Mouse (Mus musculus) limb, embryonic 12.5 days (tissue): Measurements from ENCODE around the gene Zfp597. TPM values are rescaled to one million over a fixed set of nuclear protein-coding genes. Genes with fewer than 3 reads are reported as not detected.
"Not testable (repeated sequence)": the region's sequence is repeated elsewhere in the genome, so short reads cannot be mapped to it uniquely, and the experiment has no call there.

ENCODE experiments used
- ATAC-seq: fragments of 200-750 bp; cut with Nextera tagmentation; 2 replicates; pipeline ENCODE4 v1.8.0; 2017; ENCODE audit warnings: low read depth, moderate TSS enrichment; ENCODE audit not compliant: insufficient number of reproducible peaks, insufficient read depth, low FRiP score, low TSS enrichment
- H3K27ac ChIP-seq: fragments of 300-500 bp; sonication (generic); 2 replicates; pipeline ENCODE4 v1.5.1; 2016; ENCODE audit warnings: mild to moderate bottlenecking, moderate library complexity
- H3K27me3 ChIP-seq: fragments of 300-500 bp; sonication (generic); 2 replicates; pipeline ENCODE4 v1.6.1; 2016; ENCODE audit warnings: mild to moderate bottlenecking, moderate library complexity
- H3K36me3 ChIP-seq: fragments of 300-500 bp; sonication (generic); 2 replicates; pipeline ENCODE4 v1.6.1; 2016; ENCODE audit warnings: mild to moderate bottlenecking, moderate library complexity
- H3K4me1 ChIP-seq: fragments of 300-500 bp; sonication (generic); replicated peaks from 2 replicates; pipeline ENCODE4 v1.6.1; 2016
- H3K4me2 ChIP-seq: fragments of 300-500 bp; sonication (generic); 2 replicates; pipeline ENCODE4 v1.6.1; 2016; ENCODE audit warnings: mild to moderate bottlenecking, moderate library complexity
- H3K4me3 ChIP-seq: fragments of 300-500 bp; sonication (generic); replicated peaks from 2 replicates; pipeline ENCODE4 v1.5.1; 2016; ENCODE audit warnings: mild to moderate bottlenecking
- H3K9ac ChIP-seq: fragments of 300-500 bp; sonication (generic); replicated peaks from 2 replicates; pipeline ENCODE4 v1.6.1; 2016; ENCODE audit warnings: mild to moderate bottlenecking, moderate library complexity
- H3K9me3 ChIP-seq: fragments of 300-500 bp; sonication (generic); 2 replicates; pipeline ENCODE4 v1.6.1; 2016; ENCODE audit warnings: mild to moderate bottlenecking, moderate library complexity
- WGBS: fragments of 180-500 bp; shearing (Covaris S2); methylation state at CpG from one replicate; pipeline ENCODE4 v1.1.7; 2016; 5-methylcytosine and 5-hydroxymethylcytosine counted together
- polyA plus RNA-seq: library from polyadenylated mRNA; unstranded; fragments of >200 nt; fragmentation: Nextera tagmentation; extraction: Ambion mirVana; gene quantifications from 2 replicates; pipeline ENCODE4 v1.2.1, GENCODE M21; 2016

Zfp597 gene
- polyA plus RNA-seq, 1 experiment from 2014 or later = 5.6 TPM

DNA sequence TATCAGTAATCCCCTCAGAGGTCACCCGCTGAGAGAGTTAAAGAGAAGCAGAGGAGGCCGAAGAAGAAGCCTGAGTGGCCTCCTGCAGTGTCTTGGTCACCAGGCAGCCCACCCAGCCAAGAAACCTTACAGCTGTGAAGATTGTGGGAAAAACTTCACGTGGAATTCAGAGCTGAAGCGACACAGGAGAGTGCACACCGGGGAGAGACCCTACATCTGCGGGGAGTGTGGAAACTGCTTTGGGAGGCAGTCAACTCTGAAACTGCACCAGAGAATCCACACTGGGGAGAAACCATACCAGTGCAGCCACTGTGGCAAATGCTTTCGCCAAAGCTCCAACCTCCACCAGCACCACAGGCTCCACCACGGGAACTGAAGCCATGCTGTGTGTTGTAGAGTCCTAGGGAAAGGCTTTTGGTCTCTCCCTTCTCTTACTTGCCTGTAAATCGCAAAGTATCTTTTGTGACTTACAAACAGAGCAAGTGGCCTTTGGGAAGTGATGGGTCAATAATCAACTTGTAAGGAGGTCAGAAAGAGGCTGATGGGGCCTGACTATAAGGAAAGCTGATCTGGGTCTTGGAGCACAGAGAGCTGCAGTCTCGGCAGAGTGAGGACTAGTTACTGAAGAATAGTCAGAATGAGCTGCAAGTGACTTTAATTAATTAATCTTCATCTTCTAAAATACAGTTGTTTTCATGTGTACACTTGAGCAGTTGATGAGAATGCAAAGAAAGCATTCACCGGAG, 29.8 kb downstream of the Zfp597 start:
- WGBS = 71% methylated on average over 11 of the region's 11 CpGs
- H3K4me1 ChIP-seq = no peaks in the 10 kb centered on the region
- no peak overlapping the region for H3K9ac ChIP-seq
- H3K36me3 ChIP-seq = no peaks in the 10 kb centered on the region
- no peaks in the 10 kb centered on the region for H3K27me3 ChIP-seq
- H3K27ac ChIP-seq = no peak overlapping the region
- ATAC-seq = no peak
- H3K4me3 ChIP-seq = no peak overlapping the region
- no peaks in the 10 kb centered on the region for H3K9me3 ChIP-seq
- H3K4me2 ChIP-seq = no peak overlapping the region

DNA sequence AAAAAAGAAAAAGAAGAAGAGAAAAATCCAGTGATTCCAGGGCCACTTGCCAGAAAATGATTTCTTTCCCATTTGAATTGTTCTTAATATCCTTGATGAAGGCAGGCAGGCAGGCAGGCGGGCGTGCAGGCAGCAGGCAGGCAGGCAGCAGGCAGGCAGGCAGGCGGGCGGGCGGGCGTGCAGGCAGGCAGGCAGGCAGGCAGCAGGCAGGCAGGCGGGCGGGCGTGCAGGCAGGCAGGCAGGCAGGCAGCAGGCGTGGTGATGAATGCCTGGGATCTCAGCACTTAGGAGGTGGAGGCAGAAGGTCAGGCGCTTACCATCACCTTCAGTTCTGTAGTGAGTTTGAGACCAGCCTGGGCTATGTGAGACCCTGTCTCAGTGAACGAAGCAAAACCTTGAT, 31.8 kb downstream of the Zfp597 start:
- no peak overlapping the region for H3K27ac ChIP-seq
- H3K9me3 ChIP-seq = no peaks in the 10 kb centered on the region
- no peaks in the 10 kb centered on the region; the same call in 1 of the 2 replicates for H3K4me1 ChIP-seq
- H3K4me2 ChIP-seq = no peak overlapping the region; the same call in 1 of the 2 replicates
- H3K9ac ChIP-seq = no peak overlapping the region
- H3K36me3 ChIP-seq = no peaks in the 10 kb centered on the region
- H3K4me3 ChIP-seq = no peak overlapping the region
- 18% methylated on average over 12 of the region's 12 CpGs for WGBS
- H3K27me3 ChIP-seq = no peaks in the 10 kb centered on the region
- no peak for ATAC-seq

DNA sequence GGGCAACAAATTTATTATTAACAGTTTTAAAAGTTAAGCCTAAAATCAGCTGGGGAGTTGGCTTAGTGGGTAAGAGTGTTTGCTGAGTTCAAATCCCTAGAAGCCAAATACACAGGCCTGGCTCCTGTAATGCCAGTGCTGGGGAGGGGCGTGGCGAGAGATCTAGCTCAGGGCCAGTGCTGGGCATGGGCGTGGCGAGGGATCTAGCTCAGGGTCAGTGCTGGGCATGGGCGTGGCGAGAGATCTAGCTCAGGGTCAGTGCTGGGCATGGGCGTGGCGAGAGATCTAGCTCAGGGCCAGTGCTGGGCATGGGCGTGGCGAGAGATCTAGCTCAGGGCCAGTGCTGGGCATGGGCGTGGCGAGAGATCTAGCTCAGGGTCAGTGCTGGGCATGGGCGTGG, 33.1 kb downstream of the Zfp597 start:
- not testable (repeated sequence) for ATAC-seq

DNA sequence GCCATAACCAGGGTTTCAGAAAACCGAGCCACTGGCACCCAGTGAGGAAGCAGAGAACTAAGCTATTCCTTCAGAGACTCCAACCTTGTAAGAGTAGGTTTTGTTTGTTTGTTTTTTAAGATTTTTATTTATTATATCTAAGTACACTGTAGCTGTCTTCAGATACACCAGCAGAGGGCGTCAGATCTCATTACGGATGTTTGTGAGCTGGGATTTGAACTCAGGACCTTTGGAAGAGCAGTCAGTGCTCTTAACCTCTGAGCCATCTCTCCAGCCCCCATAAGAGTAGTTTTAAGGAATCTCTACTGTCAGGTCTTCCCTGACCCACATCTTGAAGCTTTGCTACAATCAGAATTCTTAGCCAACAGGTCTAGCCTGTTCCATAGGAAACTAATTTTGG, 35.9 kb downstream of the Zfp597 start:
- Histone ChIP-seq H3K4me2 (no peak overlapping the region), H3K9me3 (no peaks in the 10 kb centered on the region), H3K9ac (no peak overlapping the region), H3K27ac (no peak overlapping the region), H3K4me1 (no peaks in the 10 kb centered on the region; the same call in 1 of the 2 replicates), H3K4me3 (no peak overlapping the region), H3K27me3 (no peaks in the 10 kb centered on the region), H3K36me3 (no peaks in the 10 kb centered on the region)
- ATAC-seq = no peak
- 77% methylated on average over 3 of the region's 3 CpGs for WGBS

More for the DNA sequence above, 33.1 kb downstream of the Zfp597 start:
- H3K9me3 ChIP-seq, H3K9ac ChIP-seq, H3K27me3 ChIP-seq, H3K4me3 ChIP-seq, H3K27ac ChIP-seq, H3K4me1 ChIP-seq, H3K36me3 ChIP-seq, H3K4me2 ChIP-seq: not testable (repeated sequence)
- 84% methylated on average over 13 of the region's 13 CpGs for WGBS

DNA sequence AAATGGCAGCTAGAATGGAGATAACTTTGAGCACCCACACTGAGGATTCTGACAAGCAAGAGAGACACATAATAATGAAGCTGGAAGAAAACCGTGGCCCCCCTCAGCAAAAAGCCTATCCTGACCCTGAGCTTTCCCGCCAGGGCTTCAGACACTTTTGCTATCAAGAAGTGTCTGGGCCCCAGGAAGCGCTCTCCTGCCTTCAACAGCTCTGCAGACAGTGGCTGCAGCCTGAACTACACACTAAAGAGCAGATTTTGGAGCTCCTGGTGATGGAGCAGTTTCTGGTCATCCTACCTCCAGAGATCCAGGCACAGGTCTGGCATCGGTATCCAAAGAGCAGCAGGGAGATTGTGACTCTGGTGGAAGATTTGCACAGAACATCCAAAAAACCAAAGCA, 36.5 kb downstream of the Zfp597 start:
- Histone ChIP-seq H3K4me1 (no peaks in the 10 kb centered on the region; the same call in 1 of the 2 replicates), H3K27me3 (no peaks in the 10 kb centered on the region), H3K4me2 (peak overlapping the region; percentile 63), H3K9ac (no peak overlapping the region), H3K27ac (no peak overlapping the region), H3K9me3 (no peaks in the 10 kb centered on the region), H3K36me3 (no peaks in the 10 kb centered on the region), H3K4me3 (peak overlapping the region; percentile 70)
- 69% methylated on average over 4 of the region's 4 CpGs for WGBS
- no peak for ATAC-seq

DNA sequence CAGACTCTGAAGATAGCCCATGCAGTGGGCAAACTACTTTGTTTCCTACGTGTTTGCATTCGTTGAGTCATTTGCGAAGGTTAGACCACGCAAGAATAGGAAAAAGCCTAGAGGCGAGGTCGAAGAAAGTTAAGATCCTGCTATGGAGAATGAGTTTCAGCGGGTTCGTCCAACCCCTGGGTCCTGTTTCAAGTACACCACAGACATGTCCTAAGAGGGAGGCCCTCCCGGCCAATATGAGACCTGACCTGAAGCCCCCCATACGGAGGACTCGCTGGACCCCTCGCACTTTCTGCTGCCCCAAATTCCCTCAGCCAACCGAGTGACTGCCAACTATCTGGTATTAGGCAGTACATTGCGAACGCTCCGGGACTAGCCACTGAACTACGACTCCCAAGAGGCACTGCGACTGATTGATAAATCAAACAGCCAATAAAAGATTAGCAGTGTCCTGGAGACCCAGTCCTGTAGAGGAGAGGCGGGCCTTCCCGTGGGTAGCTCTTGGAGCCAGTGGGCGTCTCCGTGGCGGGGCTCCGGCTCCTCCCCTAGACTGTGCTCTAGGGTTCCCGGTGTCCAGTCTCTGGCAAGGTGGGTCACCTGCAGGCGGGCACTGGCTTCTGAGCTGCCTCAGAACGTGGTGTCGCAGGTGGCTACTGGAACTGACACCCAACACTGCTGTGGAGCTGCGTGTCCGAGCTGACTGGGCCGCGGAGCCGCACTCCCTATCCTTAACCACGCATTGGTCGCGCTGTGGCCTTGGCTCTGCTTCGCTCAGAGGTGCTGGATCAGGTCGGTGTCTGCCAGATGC, 37.4 kb downstream of the Zfp597 start, which contains the start of gene Zfp174:
Gene Zfp174, plus strand, starts transcription at position 558 of the 808 bp plus-strand sequence.
- Histone ChIP-seq H3K27me3 (no peaks in the 10 kb centered on the region), H3K4me1 (no peaks in the 10 kb centered on the region; the same call in 1 of the 2 replicates), H3K27ac (0 out of 2 replicates have a peak within 1 kb of the TSS, but pooled peaks have one; percentile 31), H3K36me3 (no peaks in the 10 kb centered on the region), H3K9ac (peak within 1 kb of the TSS; percentile 66), H3K9me3 (no peaks in the 10 kb centered on the region), H3K4me3 (peak within 1 kb of the TSS; percentile 70), H3K4me2 (peak within 1 kb of the TSS; percentile 63)
- peak; percentile 100 for ATAC-seq
- WGBS = 4% methylated on average over 38 of the region's 38 CpGs

DNA sequence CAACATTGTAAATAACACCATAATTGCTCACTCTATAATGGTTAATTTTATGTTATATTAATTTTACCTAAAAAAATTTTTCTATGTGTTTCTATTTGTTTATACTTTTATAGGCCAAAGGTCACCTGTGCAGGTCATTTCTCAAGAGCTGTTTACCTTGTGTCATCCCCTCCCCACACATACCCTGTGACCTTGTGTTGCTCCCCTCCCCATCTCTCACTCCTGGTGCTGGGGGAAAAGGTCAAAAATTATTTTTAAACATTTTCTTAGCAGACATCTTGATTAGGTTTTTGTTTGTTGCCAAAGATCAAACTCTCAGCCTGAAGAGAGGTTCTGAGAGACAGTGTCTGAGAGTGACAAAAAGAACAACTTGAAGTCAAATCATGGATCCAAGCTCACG, 40.6 kb downstream of the Zfp597 start:
- WGBS = 59% methylated on average over 1 of the region's 1 CpGs
- no peaks in the 10 kb centered on the region for H3K9me3 ChIP-seq
- ATAC-seq = no peak
- H3K4me1 ChIP-seq = no peaks in the 10 kb centered on the region; the same call in 1 of the 2 replicates
- H3K27ac ChIP-seq = no peak overlapping the region
- H3K9ac ChIP-seq = no peak overlapping the region
- H3K36me3 ChIP-seq = no peaks in the 10 kb centered on the region
- no peak overlapping the region for H3K4me2 ChIP-seq
- no peak overlapping the region for H3K4me3 ChIP-seq
- peaks cover 8% of the 10 kb centered on the region; the same call in 1 of the 2 replicates for H3K27me3 ChIP-seq

DNA sequence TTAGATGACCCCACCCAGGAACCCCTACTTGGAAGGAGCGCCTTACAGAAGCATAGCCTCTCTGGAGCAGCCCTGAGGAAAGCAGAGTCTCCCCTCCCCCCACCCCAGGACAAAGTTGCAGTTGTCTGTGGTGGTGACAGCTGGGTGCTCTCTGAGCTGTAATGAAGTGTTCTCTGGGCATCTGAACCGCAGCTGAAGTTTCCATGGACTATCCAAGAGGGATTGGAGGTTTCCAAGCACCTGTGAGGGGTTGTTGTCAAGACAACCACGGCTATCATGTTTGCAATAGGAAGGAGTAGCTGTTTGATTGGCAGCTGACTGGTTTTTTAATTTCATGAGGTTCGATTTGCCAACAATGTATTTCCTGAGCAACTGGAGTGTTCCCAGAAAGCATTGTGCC, 41.4 kb downstream of the Zfp597 start:
- no peak overlapping the region for H3K4me2 ChIP-seq
- H3K9ac ChIP-seq = no peak overlapping the region
- no peak overlapping the region for H3K4me3 ChIP-seq
- H3K27me3 ChIP-seq = peaks cover 10% of the 10 kb centered on the region; the same call in 1 of the 2 replicates
- H3K36me3 ChIP-seq = no peaks in the 10 kb centered on the region
- no peak for ATAC-seq
- no peak overlapping the region for H3K27ac ChIP-seq
- 46% methylated on average over 4 of the region's 4 CpGs for WGBS
- no peaks in the 10 kb centered on the region for H3K9me3 ChIP-seq
- no peaks in the 10 kb centered on the region; the same call in 1 of the 2 replicates for H3K4me1 ChIP-seq

DNA sequence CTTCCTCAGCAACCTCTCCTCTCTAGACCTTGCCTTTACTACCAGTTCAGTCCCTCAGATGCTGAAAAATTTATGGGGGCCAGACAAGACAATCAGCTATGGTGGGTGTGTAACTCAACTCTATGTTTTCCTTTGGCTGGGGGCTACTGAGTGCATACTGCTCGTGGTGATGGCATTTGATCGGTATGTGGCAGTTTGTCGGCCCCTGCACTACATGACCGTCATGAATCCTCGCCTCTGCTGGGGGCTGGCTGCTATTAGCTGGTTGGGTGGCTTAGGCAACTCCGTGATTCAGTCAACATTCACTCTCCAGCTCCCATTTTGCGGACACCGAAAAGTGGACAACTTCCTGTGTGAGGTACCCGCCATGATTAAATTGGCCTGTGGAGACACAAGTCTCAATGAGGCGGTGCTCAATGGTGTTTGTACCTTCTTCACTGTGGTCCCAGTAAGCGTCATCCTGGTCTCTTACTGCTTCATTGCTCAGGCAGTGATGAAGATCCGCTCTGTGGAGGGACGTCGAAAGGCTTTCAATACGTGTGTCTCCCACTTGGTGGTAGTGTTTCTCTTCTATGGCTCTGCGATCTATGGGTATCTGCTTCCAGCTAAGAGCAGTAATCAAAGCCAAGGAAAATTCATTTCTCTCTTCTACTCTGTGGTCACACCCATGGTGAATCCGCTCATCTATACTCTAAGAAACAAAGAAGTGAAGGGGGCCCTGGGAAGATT, 45.0 kb downstream of the Zfp597 start:
- Histone ChIP-seq H3K36me3 (no peaks in the 10 kb centered on the region), H3K4me1 (no peaks in the 10 kb centered on the region), H3K9me3 (no peaks in the 10 kb centered on the region), H3K27ac (no peak overlapping the region), H3K9ac (no peak overlapping the region), H3K4me2 (no peak overlapping the region), H3K27me3 (peaks cover 10% of the 10 kb centered on the region; the same call in 1 of the 2 replicates), H3K4me3 (no peak overlapping the region)
- no peak for ATAC-seq
- 63% methylated on average over 17 of the region's 17 CpGs for WGBS

DNA sequence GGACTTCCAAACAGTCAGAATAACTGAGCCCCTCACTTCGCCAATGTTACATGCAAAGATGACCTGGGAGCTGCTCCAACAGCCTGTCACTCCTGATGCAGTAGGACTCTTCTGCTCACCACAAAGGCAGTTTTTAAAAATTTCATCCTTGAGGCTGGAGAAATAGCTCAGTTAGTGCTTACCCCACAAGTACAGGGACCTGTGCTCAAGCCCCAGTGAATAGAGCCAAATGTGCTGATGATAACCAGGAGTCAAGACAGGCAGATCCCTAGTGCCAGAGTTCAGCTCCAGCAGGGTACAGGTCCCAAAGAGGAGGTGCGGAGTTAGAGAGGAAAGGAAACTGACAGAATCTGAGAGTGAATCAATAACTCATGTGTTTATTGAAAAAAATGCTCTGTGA, 48.9 kb downstream of the Zfp597 start:
- no peak overlapping the region for H3K27ac ChIP-seq
- no peaks in the 10 kb centered on the region for H3K4me1 ChIP-seq
- 79% methylated on average over 2 of the region's 2 CpGs for WGBS
- no peak overlapping the region for H3K4me2 ChIP-seq
- H3K36me3 ChIP-seq = no peaks in the 10 kb centered on the region
- ATAC-seq = no peak
- H3K9me3 ChIP-seq = no peaks in the 10 kb centered on the region
- no peak overlapping the region for H3K4me3 ChIP-seq
- peaks cover 10% of the 10 kb centered on the region; the same call in 1 of the 2 replicates for H3K27me3 ChIP-seq
- H3K9ac ChIP-seq = no peak overlapping the region
